Mouse (Mus musculus) liver, adult 2 months (tissue): Measurements from ENCODE around the gene Ak3.

Experiments used
- CTCF ChIP-seq: fragments of 200-500 bp; IDR thresholded peaks from 2 replicates; pipeline ENCODE4 v1.5.1; 2011; ENCODE audit warnings: low read depth, low read length, control low read depth
- POLR2A ChIP-seq: fragments of 200-500 bp; IDR thresholded peaks from 2 replicates; pipeline ENCODE4 v1.6.1; 2011; ENCODE audit warnings: low read length, control low read depth; ENCODE audit not compliant: insufficient read depth; ENCODE audit errors: extremely low read depth

- TF ChIP-seq CTCF, result no peak
- TF ChIP-seq POLR2A, result no peak
These were observed 7.7 kb upstream of the Ak3 start for GRCm38 (mm10) chr19:29055469-29055868.
